Mouse (Mus musculus) MEL (cell line): ENCODE data around the gene Arhgdib.

Source experiments
- CTCF ChIP-seq, 3 experiments: IDR thresholded peaks in 2 of 3; conservative IDR thresholded peaks in 1 of 3; 2 replicates each; pipeline ENCODE4 v1.5.1; 2011 to 2012; ENCODE audit warnings: low read length in 3 of 3, low read depth in 2 of 3, mild to moderate bottlenecking in 2 of 3, improper control_type of control experiment in 1 of 3, inconsistent platforms in 1 of 3, mixed read lengths in 1 of 3, moderate library complexity in 1 of 3; ENCODE audit not compliant: control insufficient read depth in 1 of 3, insufficient read depth in 1 of 3, poor library complexity in 1 of 3, severe bottlenecking in 1 of 3
- EP300 ChIP-seq, 2 experiments: IDR thresholded peaks; 2 replicates each; pipeline ENCODE4 v1.6.1; 2011; ENCODE audit warnings: improper control_type of control experiment in 2 of 2, low read length in 2 of 2, low read depth in 1 of 2, mild to moderate bottlenecking in 1 of 2
- GABPA ChIP-seq: IDR thresholded peaks from 2 replicates; pipeline ENCODE4 v1.6.1; 2012; ENCODE audit warnings: low read depth, mild to moderate bottlenecking, inconsistent platforms, low read length, improper control_type of control experiment, moderate library complexity
- KAT2A ChIP-seq: conservative IDR thresholded peaks from 2 replicates; pipeline ENCODE4 v1.6.1; 2012; ENCODE audit warnings: low read depth, low read length, improper control_type of control experiment, inconsistent platforms
- MYC ChIP-seq: IDR thresholded peaks from 2 replicates; pipeline ENCODE4 v1.6.1; 2011; ENCODE audit warnings: low read depth, mild to moderate bottlenecking, low read length, improper control_type of control experiment, moderate library complexity
- NELFE ChIP-seq: IDR thresholded peaks from 2 replicates; pipeline ENCODE4 v1.6.1; 2011; ENCODE audit warnings: low read depth, low read length, improper control_type of control experiment
- POLR2A ChIP-seq, 2 experiments: IDR thresholded peaks; 2 replicates each; pipeline ENCODE4 v1.6.1; 2011 to 2012; ENCODE audit warnings: low read length in 2 of 2, mild to moderate bottlenecking in 2 of 2, control low read depth in 1 of 2, improper control_type of control experiment in 1 of 2, low read depth in 1 of 2, moderate library complexity in 1 of 2; ENCODE audit not compliant: control insufficient read depth in 1 of 2, insufficient read depth in 1 of 2, poor library complexity in 1 of 2
- RCOR1 ChIP-seq: IDR thresholded peaks from 2 replicates; pipeline ENCODE4 v1.6.1; 2012; ENCODE audit warnings: low read depth, mild to moderate bottlenecking, inconsistent platforms, low read length, improper control_type of control experiment
- SIN3A ChIP-seq: IDR thresholded peaks from 2 replicates; pipeline ENCODE4 v1.6.1; 2012; ENCODE audit warnings: low read length, improper control_type of control experiment, inconsistent platforms
- TCF12 ChIP-seq: IDR thresholded peaks from 2 replicates; pipeline ENCODE4 v1.6.1; 2014; ENCODE audit warnings: low read depth, mild to moderate bottlenecking, inconsistent platforms, low read length, improper control_type of control experiment, moderate library complexity

DNA sequence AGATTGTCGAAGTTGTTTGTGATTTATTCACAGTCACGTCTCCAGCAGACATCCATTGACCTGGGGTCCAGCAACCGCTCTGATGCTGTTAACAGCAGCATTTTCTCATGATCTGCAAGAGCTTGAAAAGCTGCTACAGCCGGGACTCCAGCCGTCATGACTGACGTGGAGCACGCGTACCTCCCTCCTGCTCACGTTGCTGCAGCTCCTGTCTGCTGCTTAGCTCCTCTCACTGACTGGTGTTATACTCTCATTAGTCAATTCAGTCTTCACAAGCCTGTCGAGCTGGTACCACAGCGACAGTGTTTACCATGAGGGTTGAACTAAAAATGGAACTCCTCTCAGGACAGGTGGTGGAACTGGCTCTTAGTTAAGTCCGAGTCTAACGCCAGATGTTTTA is 44.3 kb upstream of the Arhgdib start:
- TF ChIP-seq SIN3A: no peak
- TF ChIP-seq POLR2A (IDR thresholded peaks at IDR 0.05; ENCODE audit: control insufficient read depth in 1 of 2, insufficient read depth in 1 of 2, low read depth in 1 of 2, low read length in 2 of 2, poor library complexity in 1 of 2): no peak
- no peak for TF ChIP-seq CTCF (IDR thresholded peaks at IDR 0.05 in 2 of 3, conservative IDR thresholded peaks at IDR 0.05 in 1 of 3; ENCODE audit: control insufficient read depth in 1 of 3, insufficient read depth in 1 of 3, low read depth in 2 of 3, low read length in 3 of 3, poor library complexity in 1 of 3, severe bottlenecking in 1 of 3)
- no peak for TF ChIP-seq EP300 (IDR thresholded peaks at IDR 0.05; ENCODE audit: low read depth in 1 of 2, low read length in 2 of 2)
- no peak for TF ChIP-seq GABPA
- TF ChIP-seq NELFE: no peak
- TF ChIP-seq KAT2A: no peak
- no peak for TF ChIP-seq RCOR1
- no peak for TF ChIP-seq TCF12
- no peak for TF ChIP-seq MYC
